Mouse (Mus musculus) limb, embryonic 12.5 days (tissue): ENCODE data around the gene Pls1. TPM values are rescaled to one million over a fixed set of nuclear protein-coding genes. Genes with fewer than 3 reads are reported as not detected.

Source experiments
- ATAC-seq: fragments of 200-750 bp; cut with Nextera tagmentation; 2 replicates; pipeline ENCODE4 v1.8.0; 2017; ENCODE audit warnings: low read depth, moderate TSS enrichment; ENCODE audit not compliant: insufficient number of reproducible peaks, insufficient read depth, low FRiP score, low TSS enrichment
- H3K27ac ChIP-seq: fragments of 300-500 bp; sonication (generic); 2 replicates; pipeline ENCODE4 v1.5.1; 2016; ENCODE audit warnings: mild to moderate bottlenecking, moderate library complexity
- H3K27me3 ChIP-seq: fragments of 300-500 bp; sonication (generic); 2 replicates; pipeline ENCODE4 v1.6.1; 2016; ENCODE audit warnings: mild to moderate bottlenecking, moderate library complexity
- H3K36me3 ChIP-seq: fragments of 300-500 bp; sonication (generic); 2 replicates; pipeline ENCODE4 v1.6.1; 2016; ENCODE audit warnings: mild to moderate bottlenecking, moderate library complexity
- H3K4me1 ChIP-seq: fragments of 300-500 bp; sonication (generic); replicated peaks from 2 replicates; pipeline ENCODE4 v1.6.1; 2016
- H3K4me2 ChIP-seq: fragments of 300-500 bp; sonication (generic); 2 replicates; pipeline ENCODE4 v1.6.1; 2016; ENCODE audit warnings: mild to moderate bottlenecking, moderate library complexity
- H3K4me3 ChIP-seq: fragments of 300-500 bp; sonication (generic); replicated peaks from 2 replicates; pipeline ENCODE4 v1.5.1; 2016; ENCODE audit warnings: mild to moderate bottlenecking
- H3K9ac ChIP-seq: fragments of 300-500 bp; sonication (generic); replicated peaks from 2 replicates; pipeline ENCODE4 v1.6.1; 2016; ENCODE audit warnings: mild to moderate bottlenecking, moderate library complexity
- H3K9me3 ChIP-seq: fragments of 300-500 bp; sonication (generic); 2 replicates; pipeline ENCODE4 v1.6.1; 2016; ENCODE audit warnings: mild to moderate bottlenecking, moderate library complexity
- WGBS: fragments of 180-500 bp; shearing (Covaris S2); methylation state at CpG from one replicate; pipeline ENCODE4 v1.1.7; 2016; 5-methylcytosine and 5-hydroxymethylcytosine counted together
- polyA plus RNA-seq: library from polyadenylated mRNA; unstranded; fragments of >200 nt; fragmentation: Nextera tagmentation; extraction: Ambion mirVana; gene quantifications from 2 replicates; pipeline ENCODE4 v1.2.1, GENCODE M21; 2016

Pls1 gene
- polyA plus RNA-seq, 1 experiment from 2014 or later, result 5.1 TPM

DNA sequence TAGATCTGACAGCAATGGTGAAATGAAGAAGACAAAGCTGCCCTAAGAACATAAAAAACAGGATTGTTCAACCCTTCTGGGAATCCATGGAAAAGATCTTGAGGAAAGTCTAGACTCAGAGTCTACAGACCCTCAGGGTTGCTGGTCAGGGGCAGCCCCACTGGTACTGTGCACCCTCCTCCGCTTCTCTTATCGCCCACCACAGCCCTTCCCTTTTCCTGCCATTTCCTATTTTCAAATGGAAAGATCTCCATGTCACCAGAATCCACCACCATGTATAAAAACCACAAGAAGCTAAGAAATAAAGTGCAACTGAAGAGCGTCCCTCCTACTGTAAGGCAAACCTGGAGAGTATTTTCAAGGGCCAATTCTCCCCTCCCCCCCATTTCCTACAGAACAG lies 41.3 kb downstream of the Pls1 start:
- no peaks in the 10 kb centered on the region for H3K27me3 ChIP-seq
- H3K9me3 ChIP-seq, result no peaks in the 10 kb centered on the region
- no peak for ATAC-seq
- no peak overlapping the region for H3K9ac ChIP-seq
- WGBS, result 84% methylated on average over 3 of the region's 3 CpGs
- no peak overlapping the region for H3K4me2 ChIP-seq
- no peak overlapping the region for H3K4me3 ChIP-seq
- H3K27ac ChIP-seq, result no peak overlapping the region
- H3K4me1 ChIP-seq, result peaks cover 3% of the 10 kb centered on the region; the same call in 1 of the 2 replicates
- no peaks in the 10 kb centered on the region for H3K36me3 ChIP-seq

DNA sequence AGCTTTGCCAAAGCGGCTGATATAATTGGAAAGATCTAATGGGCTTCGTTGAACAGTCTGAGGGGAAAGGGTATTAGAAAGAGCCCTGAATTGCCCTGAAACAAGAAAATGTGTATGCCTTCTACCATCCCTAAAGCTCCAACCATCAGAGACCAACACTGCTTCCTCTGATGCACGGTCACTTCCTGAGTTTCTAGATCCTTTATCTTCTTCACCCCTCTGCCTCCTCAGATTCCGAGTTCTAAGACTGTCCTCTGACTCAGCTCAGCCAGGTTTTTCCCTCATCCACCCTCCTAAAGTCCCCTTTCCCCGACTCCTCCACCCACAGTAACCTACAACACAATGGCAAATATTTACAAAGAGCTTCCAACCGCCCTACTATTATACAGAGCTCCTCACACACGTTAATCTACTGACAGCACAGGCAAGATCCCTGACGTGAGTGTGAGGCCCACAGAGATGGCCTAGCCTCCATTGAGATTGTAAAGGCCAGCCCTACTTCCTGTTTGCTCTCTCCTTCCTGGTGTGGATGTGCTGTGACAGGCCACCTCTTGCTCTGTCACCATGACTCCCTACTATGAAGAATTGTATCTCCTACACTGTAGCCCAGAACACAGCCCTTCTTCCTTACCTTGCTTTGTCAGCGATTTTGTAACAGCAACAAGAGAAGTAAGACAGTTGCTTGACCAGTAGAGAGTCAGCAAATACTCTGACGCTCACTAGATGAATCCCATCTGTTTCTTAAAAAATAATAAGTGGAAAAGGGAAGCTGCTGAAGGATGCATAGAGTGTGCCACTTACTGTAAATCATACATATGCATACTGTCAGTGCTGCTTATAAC lies 43.3 kb downstream of the Pls1 start:
- Histone ChIP-seq H3K27ac (no peak overlapping the region), H3K4me3 (no peak overlapping the region), H3K4me1 (peaks cover 3% of the 10 kb centered on the region; the same call in 1 of the 2 replicates), H3K36me3 (no peaks in the 10 kb centered on the region), H3K9me3 (no peaks in the 10 kb centered on the region), H3K27me3 (no peaks in the 10 kb centered on the region), H3K9ac (no peak overlapping the region), H3K4me2 (no peak overlapping the region)
- ATAC-seq, result no peak
- 72% methylated on average over 10 of the region's 10 CpGs for WGBS

DNA sequence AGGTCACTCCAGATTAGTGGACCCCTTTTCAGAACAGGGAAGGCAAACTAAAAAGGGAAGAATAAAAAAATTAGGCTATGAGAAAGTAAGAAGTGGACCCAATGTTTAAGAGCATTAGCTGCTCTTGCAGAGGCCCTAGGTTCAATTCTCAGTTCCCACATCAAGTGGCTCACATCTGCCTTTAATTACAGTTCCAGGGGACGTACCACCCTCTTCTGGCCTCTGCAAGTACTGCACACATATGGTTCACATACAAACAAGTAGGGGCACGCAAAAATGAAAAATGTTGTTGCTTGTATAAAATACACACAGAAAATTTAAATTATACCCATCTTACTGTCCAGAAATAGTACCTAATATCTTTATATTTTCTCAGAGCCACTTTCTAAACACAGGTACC lies 48.8 kb downstream of the Pls1 start:
- no peak for ATAC-seq
- H3K27me3 ChIP-seq, result no peaks in the 10 kb centered on the region
- 78% methylated on average over 2 of the region's 2 CpGs for WGBS
- H3K27ac ChIP-seq, result no peak overlapping the region
- no peaks in the 10 kb centered on the region for H3K36me3 ChIP-seq
- H3K4me2 ChIP-seq, result no peak overlapping the region
- peaks cover 4% of the 10 kb centered on the region; the same call in 1 of the 2 replicates for H3K9me3 ChIP-seq
- no peak overlapping the region for H3K9ac ChIP-seq
- H3K4me3 ChIP-seq, result no peak overlapping the region
- H3K4me1 ChIP-seq, result no peaks in the 10 kb centered on the region

DNA sequence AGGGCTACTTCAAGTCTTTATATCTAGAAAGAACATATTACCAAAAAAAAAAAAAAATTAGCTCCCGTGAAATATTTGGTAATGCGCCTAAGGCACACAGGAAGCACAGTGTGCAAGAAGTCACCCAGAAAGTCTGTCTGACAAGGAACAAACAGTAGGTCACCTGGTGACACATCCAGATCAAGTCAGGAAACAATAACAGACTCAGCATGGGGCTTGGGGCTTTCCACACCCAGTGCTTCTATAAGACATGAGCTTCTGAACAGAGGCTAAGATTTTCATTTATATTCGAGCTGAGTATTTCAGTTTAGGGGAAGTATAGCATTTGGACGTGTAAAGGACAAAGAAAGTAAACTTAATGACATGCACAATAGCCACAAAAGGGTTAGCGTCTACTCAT lies 49.3 kb downstream of the Pls1 start:
- no peak for ATAC-seq
- Histone ChIP-seq H3K9ac (no peak overlapping the region), H3K27ac (no peak overlapping the region), H3K9me3 (peaks cover 4% of the 10 kb centered on the region; the same call in 1 of the 2 replicates), H3K4me3 (no peak overlapping the region), H3K4me2 (no peak overlapping the region), H3K27me3 (no peaks in the 10 kb centered on the region), H3K4me1 (no peaks in the 10 kb centered on the region), H3K36me3 (no peaks in the 10 kb centered on the region)
- WGBS, result 86% methylated on average over 5 of the region's 5 CpGs

DNA sequence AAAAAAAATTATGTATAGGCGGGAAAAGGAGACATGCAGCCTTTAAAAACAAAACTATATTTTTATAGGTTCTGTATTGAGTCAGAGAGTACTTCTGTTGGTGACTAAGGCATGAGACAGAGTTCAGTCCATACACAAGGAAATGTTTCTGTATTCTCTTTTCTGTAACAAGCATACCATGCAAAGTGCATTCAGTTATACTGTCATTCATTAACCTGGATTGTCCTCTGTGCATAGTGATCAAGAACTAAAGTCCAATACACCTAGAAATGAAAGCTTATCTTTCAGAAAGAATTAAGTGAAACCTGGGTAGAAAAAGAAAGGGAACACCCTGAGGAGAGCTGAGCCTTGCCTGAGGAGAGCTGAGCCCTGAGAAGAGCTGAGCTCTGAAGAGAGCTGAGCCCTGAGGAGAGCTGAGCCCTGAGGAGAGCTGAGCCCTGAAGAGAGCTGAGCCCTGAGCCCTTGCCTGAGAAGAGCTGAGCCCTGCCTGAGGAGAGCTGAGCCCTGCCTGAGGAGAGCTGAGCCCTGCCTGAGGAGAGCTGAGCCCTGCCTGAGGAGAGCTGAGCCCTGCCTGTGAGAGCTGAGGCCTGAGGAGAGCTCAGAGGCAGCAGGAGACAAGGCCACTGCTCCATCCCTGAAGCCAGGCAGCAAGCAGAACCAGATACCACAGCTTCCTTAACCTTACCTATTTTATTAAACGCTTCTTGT lies 49.9 kb downstream of the Pls1 start:
- no peak for ATAC-seq
- Histone ChIP-seq H3K9me3 (peaks cover 4% of the 10 kb centered on the region; the same call in 1 of the 2 replicates), H3K4me1 (no peaks in the 10 kb centered on the region), H3K4me3 (no peak overlapping the region), H3K27ac (no peak overlapping the region), H3K9ac (no peak overlapping the region), H3K36me3 (no peaks in the 10 kb centered on the region), H3K27me3 (no peaks in the 10 kb centered on the region), H3K4me2 (no peak overlapping the region)
- WGBS, result 88% methylated on average over 2 of the region's 2 CpGs

DNA sequence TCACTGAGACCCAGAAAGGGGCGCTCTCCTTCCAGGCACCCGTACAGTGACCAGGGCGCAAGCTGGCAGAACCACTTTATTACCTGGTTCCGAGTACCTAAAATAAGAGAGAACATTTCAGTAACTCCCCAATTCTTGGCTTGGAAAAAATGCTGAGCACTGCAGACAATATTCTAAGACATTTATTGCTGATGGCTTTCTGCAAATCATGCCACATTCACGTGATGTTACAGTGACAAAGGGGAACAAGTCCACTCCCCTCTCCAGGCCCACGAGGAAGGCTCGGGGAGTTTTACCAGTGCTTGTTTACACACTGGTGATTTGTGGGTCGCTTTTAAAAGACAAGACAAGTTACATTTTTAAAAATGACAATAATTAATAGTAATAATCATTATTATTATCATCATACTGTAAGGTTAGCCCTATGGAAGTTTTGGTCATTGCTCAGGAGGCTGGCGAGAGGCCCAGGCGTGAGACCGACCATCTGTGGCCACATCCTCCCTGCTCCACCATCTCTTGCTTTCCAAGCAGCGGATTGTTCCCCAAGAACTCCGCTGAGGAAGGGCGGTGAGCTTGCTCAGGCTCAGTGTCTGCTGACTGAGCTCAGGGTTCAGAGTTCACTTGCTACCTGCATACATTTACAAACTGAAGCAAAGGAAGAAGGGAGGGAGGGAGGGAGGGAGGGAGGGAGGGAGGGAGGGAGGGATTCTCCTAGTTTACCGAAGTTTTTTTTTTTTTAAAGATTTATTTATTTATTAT lies 50.9 kb downstream of the Pls1 start:
- H3K4me3 ChIP-seq, result no peak overlapping the region
- no peak overlapping the region for H3K27ac ChIP-seq
- no peaks in the 10 kb centered on the region for H3K4me1 ChIP-seq
- no peak overlapping the region for H3K9ac ChIP-seq
- no peaks in the 10 kb centered on the region for H3K27me3 ChIP-seq
- no peaks in the 10 kb centered on the region for H3K36me3 ChIP-seq
- no peak overlapping the region for H3K4me2 ChIP-seq
- H3K9me3 ChIP-seq, result peaks cover 4% of the 10 kb centered on the region; the same call in 1 of the 2 replicates
- ATAC-seq, result no peak
- WGBS, result 88% methylated on average over 15 of the region's 15 CpGs

DNA sequence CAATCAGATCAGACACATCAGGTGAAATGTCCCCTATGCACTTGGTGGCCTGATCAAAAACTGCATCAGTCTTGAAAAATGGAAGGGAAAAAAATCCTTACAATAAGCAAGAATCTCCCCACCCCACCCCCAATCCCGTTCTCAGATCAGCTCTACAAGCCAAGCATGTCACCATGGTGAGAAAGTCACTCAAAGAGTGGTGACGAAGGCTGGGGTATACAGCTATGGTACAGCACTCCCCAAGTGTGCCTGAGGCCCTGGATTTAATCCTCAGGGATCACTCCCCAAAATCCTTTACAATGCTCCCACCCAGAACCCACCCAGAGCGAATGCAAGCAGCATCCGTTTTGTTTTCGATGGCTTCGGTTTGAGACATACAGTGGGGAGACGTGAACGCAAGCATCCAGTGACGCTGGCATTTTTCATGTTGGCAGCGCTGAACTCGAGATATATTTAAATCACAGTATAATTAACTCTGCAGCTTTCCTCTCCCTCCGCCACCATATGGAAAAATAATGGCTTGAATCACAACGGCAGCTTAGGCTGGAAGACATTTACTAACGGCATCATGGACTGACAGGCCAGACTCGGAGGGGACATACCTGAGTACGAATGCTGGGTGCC lies 60.1 kb downstream of the Pls1 start:
- H3K27ac ChIP-seq, result no peak overlapping the region
- H3K9me3 ChIP-seq, result no peaks in the 10 kb centered on the region
- ATAC-seq, result no peak
- no peak overlapping the region for H3K4me2 ChIP-seq
- no peaks in the 10 kb centered on the region for H3K36me3 ChIP-seq
- no peaks in the 10 kb centered on the region for H3K4me1 ChIP-seq
- no peak overlapping the region for H3K9ac ChIP-seq
- 84% methylated on average over 16 of the region's 16 CpGs for WGBS
- no peaks in the 10 kb centered on the region for H3K27me3 ChIP-seq
- H3K4me3 ChIP-seq, result no peak overlapping the region

DNA sequence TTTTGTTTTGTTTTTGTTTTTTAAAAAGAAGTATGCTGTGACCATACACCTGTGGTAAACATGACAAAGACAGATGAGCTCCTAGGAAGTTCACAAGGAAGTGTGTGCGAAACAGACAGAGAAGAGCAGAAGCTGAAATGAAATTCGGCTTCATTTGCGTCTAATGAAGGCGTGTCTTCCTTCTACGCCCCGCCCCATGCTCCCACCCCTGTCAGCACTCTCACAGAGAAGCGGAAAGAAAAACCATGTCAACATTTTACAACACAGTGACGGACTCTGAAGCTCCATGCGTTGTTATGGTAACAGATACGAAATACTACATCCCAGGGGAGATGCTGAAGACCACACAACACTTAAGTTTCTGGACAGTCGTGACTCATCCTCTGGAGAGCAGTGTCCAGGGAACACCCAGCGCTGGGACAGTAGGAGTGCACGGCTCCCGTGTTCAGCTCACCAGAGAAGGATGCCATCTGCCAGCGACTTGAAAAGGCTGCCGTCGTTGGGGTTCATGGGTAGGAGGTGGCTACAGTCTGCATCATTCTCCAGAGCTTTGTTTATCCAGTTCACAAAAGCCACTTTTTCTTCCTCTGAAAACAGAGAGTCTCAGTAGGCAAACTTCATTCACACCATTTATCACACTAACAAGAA lies 61.3 kb downstream of the Pls1 start:
- ATAC-seq, result no peak
- WGBS, result 85% methylated on average over 17 of the region's 17 CpGs
- no peak overlapping the region for H3K27ac ChIP-seq
- no peaks in the 10 kb centered on the region for H3K36me3 ChIP-seq
- H3K9ac ChIP-seq, result no peak overlapping the region
- H3K4me2 ChIP-seq, result no peak overlapping the region
- H3K27me3 ChIP-seq, result no peaks in the 10 kb centered on the region
- H3K4me1 ChIP-seq, result no peaks in the 10 kb centered on the region
- H3K9me3 ChIP-seq, result no peaks in the 10 kb centered on the region
- H3K4me3 ChIP-seq, result no peak overlapping the region

DNA sequence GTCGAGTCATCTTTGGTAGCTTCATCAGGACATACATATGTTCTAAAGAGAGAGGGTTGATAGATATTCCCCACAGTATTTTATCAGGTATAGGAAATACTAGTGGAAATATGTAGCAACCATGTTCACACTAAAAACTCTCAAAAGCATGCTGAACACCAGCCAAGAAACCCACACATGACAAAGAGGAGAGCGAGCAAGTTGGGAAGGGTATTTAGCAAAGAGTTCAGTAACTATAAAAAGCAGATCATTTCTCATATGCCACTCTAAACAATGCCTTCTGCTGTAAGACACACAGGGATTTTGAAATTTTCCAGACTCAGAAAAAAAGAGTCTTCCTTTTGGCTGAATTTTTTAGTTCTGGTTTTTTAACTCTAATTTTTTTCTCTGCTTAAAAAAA lies 73.4 kb downstream of the Pls1 start:
- no peak for ATAC-seq
- no peak overlapping the region for H3K9ac ChIP-seq
- no peaks in the 10 kb centered on the region for H3K36me3 ChIP-seq
- H3K4me3 ChIP-seq, result no peak overlapping the region
- no peaks in the 10 kb centered on the region for H3K27me3 ChIP-seq
- no peak overlapping the region for H3K27ac ChIP-seq
- no peaks in the 10 kb centered on the region for H3K4me1 ChIP-seq
- H3K4me2 ChIP-seq, result no peak overlapping the region
- no peaks in the 10 kb centered on the region for H3K9me3 ChIP-seq
- 88% methylated on average over 2 of the region's 2 CpGs for WGBS

DNA sequence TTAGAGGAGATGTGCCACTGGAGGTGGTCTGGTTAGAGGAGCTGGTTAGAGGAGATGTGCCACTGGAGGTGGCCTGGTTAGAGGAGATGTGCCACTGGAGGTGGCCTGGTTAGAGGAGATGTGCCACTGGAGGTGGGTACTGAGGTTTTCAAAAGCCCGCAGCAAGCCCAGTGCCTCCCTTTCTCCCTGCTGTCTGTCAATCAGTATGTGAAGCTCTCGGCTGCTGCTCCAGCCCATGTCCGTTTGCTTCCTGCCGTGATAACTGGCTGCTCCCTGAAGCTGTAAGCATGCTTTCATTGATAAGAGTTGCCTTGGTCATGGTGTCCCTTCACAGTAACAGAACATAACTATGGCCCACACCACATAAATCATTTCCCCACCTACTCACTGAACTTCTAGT lies 81.9 kb downstream of the Pls1 start:
- Histone ChIP-seq H3K4me2 (no peak overlapping the region), H3K36me3 (no peaks in the 10 kb centered on the region), H3K4me1 (no peaks in the 10 kb centered on the region), H3K9ac (no peak overlapping the region), H3K27me3 (no peaks in the 10 kb centered on the region), H3K9me3 (no peaks in the 10 kb centered on the region), H3K4me3 (no peak overlapping the region), H3K27ac (no peak overlapping the region)
- ATAC-seq, result no peak
- WGBS, result 84% methylated on average over 4 of the region's 4 CpGs
